Mouse (Mus musculus) B cell, adult 62 days (primary cell): ENCODE results near the gene H2al1c. TPM values are rescaled to one million over a fixed set of nuclear protein-coding genes. Genes with fewer than 3 reads are reported as not detected.

Experiments used
- total RNA-seq: library from RNA; stranded (reverse); gene quantifications from 4 replicates; pipeline ENCODE4 v1.2.4, GENCODE M21; 2023

The H2al1c gene
- not detected in 4 replicates for total RNA-seq

DNA sequence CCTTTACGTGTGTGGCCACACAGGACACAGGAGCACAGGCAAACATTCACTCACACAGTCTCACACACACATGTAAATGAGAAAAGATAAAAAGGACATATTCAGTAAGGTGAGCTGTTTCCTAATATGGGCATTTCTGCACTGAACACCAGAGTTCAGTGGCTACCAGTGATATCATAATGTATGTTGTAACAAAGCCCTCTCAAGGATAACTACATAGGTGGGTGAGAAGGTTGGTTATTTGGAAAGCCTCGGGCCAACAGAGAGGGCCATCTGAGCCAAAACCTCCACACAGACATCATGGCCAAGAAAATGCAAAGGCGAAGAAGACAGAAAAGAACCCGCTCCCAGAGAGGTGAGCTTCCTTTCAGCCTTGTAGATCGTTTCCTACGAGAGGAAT lies at the start of gene H2al1c:
Gene H2al1c, plus strand, starts transcription at position 301 of the 400 bp plus-strand sequence.

DNA sequence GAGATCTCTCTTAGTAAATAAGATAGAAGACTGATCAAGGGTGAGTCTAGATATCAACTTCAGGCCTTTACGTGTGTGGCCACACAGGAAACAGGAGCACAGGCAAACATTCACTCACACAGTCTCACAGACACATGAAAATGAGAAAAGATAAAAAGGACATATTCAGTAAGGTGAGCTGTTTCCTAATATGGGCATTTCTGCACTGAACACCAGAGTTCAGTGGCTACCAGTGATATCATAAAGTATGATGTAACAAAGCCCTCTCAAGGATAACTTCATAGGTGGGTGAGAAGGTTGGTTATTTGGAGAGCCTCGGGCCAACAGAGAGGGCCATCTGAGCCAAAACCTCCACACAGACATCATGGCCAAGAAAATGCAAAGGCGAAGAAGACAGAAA lies 6.5 kb upstream of the H2al1c start, which contains the start of gene H2al1a:
Gene H2al1a, plus strand, starts transcription at position 301 of the 400 bp plus-strand sequence.

DNA sequence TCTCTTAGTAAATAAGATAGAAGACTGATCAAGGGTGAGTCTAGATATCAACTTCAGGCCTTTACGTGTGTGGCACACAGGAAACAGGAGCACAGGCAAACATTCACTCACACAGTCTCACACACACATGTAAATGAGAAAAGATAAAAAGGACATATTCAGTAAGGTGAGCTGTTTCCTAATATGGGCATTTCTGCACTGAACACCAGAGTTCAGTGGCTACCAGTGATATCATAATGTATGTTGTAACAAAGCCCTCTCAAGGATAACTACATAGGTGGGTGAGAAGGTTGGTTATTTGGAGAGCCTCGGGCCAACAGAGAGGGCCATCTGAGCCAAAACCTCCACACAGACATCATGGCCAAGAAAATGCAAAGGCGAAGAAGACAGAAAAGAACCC lies 3.3 kb upstream of the H2al1c start, which contains the start of gene H2al1b:
Gene H2al1b, plus strand, starts transcription at position 301 of the 400 bp plus-strand sequence.

GRCm38 (mm10) chrX:11308524-11308923 lies 3.1 kb downstream of the H2al1c start, which contains the start of gene H2al1d:
H2al1d (plus strand) TSS chrX:11308824.

DNA sequence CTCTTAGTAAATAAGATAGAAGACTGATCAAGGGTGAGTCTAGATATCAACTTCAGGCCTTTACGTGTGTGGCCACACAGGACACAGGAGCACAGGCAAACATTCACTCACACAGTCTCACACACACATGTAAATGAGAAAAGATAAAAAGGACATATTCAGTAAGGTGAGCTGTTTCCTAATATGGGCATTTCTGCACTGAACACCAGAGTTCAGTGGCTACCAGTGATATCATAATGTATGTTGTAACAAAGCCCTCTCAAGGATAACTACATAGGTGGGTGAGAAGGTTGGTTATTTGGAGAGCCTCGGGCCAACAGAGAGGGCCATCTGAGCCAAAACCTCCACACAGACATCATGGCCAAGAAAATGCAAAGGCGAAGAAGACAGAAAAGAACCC lies 6.2 kb downstream of the H2al1c start, which contains the start of gene H2al1e:
Gene H2al1e, plus strand, starts transcription at position 301 of the 400 bp plus-strand sequence.

DNA sequence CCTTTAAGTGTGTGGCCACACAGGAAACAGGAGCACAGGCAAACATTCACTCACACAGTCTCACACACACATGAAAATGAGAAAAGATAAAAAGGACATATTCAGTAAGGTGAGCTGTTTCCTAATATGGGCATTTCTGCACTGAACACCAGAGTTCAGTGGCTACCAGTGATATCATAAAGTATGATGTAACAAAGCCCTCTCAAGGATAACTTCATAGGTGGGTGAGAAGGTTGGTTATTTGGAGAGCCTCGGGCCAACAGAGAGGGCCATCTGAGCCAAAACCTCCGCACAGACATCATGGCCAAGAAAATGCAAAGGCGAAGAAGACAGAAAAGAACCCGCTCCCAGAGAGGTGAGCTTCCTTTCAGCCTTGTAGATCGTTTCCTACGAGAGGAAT lies 9.4 kb downstream of the H2al1c start, which contains the start of gene H2al1f:
Gene H2al1f, plus strand, starts transcription at position 301 of the 400 bp plus-strand sequence.

DNA sequence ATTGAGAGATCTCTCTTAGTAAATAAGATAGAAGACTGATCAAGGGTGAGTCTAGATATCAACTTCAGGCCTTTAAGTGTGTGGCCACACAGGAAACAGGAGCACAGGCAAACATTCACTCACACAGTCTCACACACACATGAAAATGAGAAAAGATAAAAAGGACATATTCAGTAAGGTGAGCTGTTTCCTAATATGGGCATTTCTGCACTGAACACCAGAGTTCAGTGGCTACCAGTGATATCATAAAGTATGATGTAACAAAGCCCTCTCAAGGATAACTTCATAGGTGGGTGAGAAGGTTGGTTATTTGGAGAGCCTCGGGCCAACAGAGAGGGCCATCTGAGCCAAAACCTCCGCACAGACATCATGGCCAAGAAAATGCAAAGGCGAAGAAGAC lies 12.5 kb downstream of the H2al1c start, which contains the start of gene H2al1g:
Gene H2al1g, plus strand, starts transcription at position 301 of the 400 bp plus-strand sequence.

GRCm38 (mm10) chrX:11321192-11321591 lies 15.7 kb downstream of the H2al1c start, which contains the start of gene H2al1h:
H2al1h (plus strand) TSS chrX:11321492.

DNA sequence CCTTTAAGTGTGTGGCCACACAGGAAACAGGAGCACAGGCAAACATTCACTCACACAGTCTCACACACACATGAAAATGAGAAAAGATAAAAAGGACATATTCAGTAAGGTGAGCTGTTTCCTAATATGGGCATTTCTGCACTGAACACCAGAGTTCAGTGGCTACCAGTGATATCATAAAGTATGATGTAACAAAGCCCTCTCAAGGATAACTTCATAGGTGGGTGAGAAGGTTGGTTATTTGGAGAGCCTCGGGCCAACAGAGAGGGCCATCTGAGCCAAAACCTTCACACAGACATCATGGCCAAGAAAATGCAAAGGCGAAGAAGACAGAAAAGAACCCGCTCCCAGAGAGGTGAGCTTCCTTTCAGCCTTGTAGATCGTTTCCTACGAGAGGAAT lies 18.9 kb downstream of the H2al1c start, which contains the start of gene H2al1i:
Gene H2al1i, plus strand, starts transcription at position 301 of the 400 bp plus-strand sequence.

DNA sequence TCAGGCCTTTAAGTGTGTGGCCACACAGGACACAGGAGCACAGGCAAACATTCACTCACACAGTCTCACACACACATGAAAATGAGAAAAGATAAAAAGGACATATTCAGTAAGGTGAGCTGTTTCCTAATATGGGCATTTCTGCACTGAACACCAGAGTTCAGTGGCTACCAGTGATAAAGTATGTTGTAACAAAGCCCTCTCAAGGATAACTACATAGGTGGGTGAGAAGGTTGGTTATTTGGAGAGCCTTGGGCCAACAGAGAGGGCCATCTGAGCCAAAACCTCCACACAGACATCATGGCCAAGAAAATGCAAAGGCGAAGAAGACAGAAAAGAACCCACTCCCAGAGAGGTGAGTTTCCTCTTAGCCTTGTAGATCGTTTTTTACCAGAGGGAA lies 22.1 kb downstream of the H2al1c start, which contains the start of gene H2al1j:
Gene H2al1j, plus strand, starts transcription at position 301 of the 400 bp plus-strand sequence.

Other genes with a start within 250 kb of the H2al1c start
- gene H2al1a, start 6.4 kb upstream of the H2al1c start, total RNA-seq = not detected in 4 replicates
- not detected in 4 replicates for gene H2al1b, start 3.2 kb upstream of the H2al1c start, total RNA-seq
- not detected in 4 replicates for gene H2al1d, start 3.2 kb downstream of the H2al1c start, total RNA-seq
- gene H2al1e, start 6.3 kb downstream of the H2al1c start, total RNA-seq = not detected in 4 replicates
- gene H2al1f, start 9.5 kb downstream of the H2al1c start, total RNA-seq = not detected in 4 replicates
- not detected in 4 replicates for gene H2al1g, start 12.6 kb downstream of the H2al1c start, total RNA-seq
- gene H2al1h, start 15.8 kb downstream of the H2al1c start, total RNA-seq = not detected in 4 replicates
- not detected in 4 replicates for gene H2al1i, start 19.0 kb downstream of the H2al1c start, total RNA-seq
- not detected in 4 replicates for gene H2al1j, start 22.2 kb downstream of the H2al1c start, total RNA-seq